Mouse (Mus musculus): ENCODE measurements around the gene Nomo1. TPM values are rescaled to one million over a fixed set of nuclear protein-coding genes. Genes with fewer than 3 reads are reported as not detected.

The Nomo1 gene
- total RNA-seq, 2 experiments from 2014 or later, result 113 to 118 TPM

Other genes starting within 250 kb of the Nomo1 start
- gene Lmtk3, start 250.0 kb upstream of the Nomo1 start, total RNA-seq (2021), result 100 to 1,000 TPM; 290 to 306 TPM
- 10 to 100 TPM in 1 of 2 experiments, 1 to 10 TPM in 1; 8.7 to 12.0 TPM for gene Sult2b1, start 249.0 kb upstream of the Nomo1 start, total RNA-seq (2021)
- gene Cyth2, start 219.1 kb upstream of the Nomo1 start, total RNA-seq (2021), result 100 to 1,000 TPM; 174 to 179 TPM
- 1 to 10 TPM; 1.6 to 2.1 TPM for gene Kcnj14, start 208.9 kb upstream of the Nomo1 start, total RNA-seq (2021)
- gene Grwd1, start 202.8 kb upstream of the Nomo1 start, total RNA-seq (2021), result 10 to 100 TPM; 21.2 to 21.9 TPM
- 10 to 100 TPM; 87.5 to 91.6 TPM for gene Kdelr1, start 160.9 kb upstream of the Nomo1 start, total RNA-seq (2021)
- gene Grin2d, start 155.3 kb upstream of the Nomo1 start, total RNA-seq (2021), result 10 to 100 TPM; 19.7 to 20.4 TPM
- not detected for gene Syngr4, start 137.0 kb upstream of the Nomo1 start, total RNA-seq (2021)
- gene Tmem143, start 136.8 kb upstream of the Nomo1 start, total RNA-seq (2021), result 10 to 100 TPM; 20.8 to 25.6 TPM
- gene Emp3, start 112.3 kb upstream of the Nomo1 start, total RNA-seq (2021), result 1 to 10 TPM; 1.8 to 2.6 TPM
- 1 to 10 TPM; 2.1 to 6.2 TPM for gene Ccdc114, start 109.6 kb upstream of the Nomo1 start, total RNA-seq (2021)
- 1 to 10 TPM; 4.3 to 5.9 TPM for gene Abcc6, start 3.4 kb upstream of the Nomo1 start, total RNA-seq (2021)
- 10 to 100 TPM; 19.4 to 21.3 TPM for gene Kcnj11, start 67.1 kb downstream of the Nomo1 start, total RNA-seq (2021)
- 10 to 100 TPM; 42.7 to 50.9 TPM for gene Abcc8, start 146.3 kb downstream of the Nomo1 start, total RNA-seq (2021)
- not detected for gene Ush1c, start 204.8 kb downstream of the Nomo1 start, total RNA-seq (2021)
- under 1 TPM; 0.10 to 0.12 TPM for gene Otog, start 207.3 kb downstream of the Nomo1 start, total RNA-seq (2021)